Mouse (Mus musculus) liver, adult 2 months (tissue): ENCODE data around the gene Zfp445. TPM values are rescaled to one million over a fixed set of nuclear protein-coding genes. Genes with fewer than 3 reads are reported as not detected.
A peak's percentile ranks its signal among the peaks of the same experiment; 100 is the strongest.
"Not testable (repeated sequence)": the region's sequence is repeated elsewhere in the genome, so short reads cannot be mapped to it uniquely, and the experiment has no call there.

Source experiments
- DNase-seq: peaks from one replicate; pipeline ENCODE4 v3.0.0-alpha.2; 2011; ENCODE audit warnings: low read depth, low spot score; ENCODE audit errors: extremely low read depth
- H3K27ac ChIP-seq: fragments of 200-500 bp; replicated peaks from 2 replicates; pipeline ENCODE4 v1.5.1; 2012; ENCODE audit warnings: low read depth, mild to moderate bottlenecking, control low read depth, inconsistent platforms, low read length; ENCODE audit not compliant: insufficient read depth
- H3K27me3 ChIP-seq: fragments of 200-500 bp; 2 replicates; pipeline ENCODE4 v1.6.1; 2012; ENCODE audit warnings: mild to moderate bottlenecking, moderate library complexity, low read length, inconsistent platforms; ENCODE audit not compliant: control insufficient read depth, insufficient read depth
- H3K36me3 ChIP-seq: fragments of 200-500 bp; 2 replicates; pipeline ENCODE4 v1.6.1; 2012; ENCODE audit warnings: low read length, inconsistent platforms; ENCODE audit not compliant: control insufficient read depth, insufficient read depth
- H3K4me1 ChIP-seq: fragments of 200-500 bp; 2 replicates; pipeline ENCODE4 v1.6.1; 2011; ENCODE audit warnings: low read length; ENCODE audit not compliant: control insufficient read depth, insufficient read depth
- H3K4me3 ChIP-seq: fragments of 200-500 bp; 2 replicates; pipeline ENCODE4 v1.5.1; 2011; ENCODE audit warnings: low read depth, mild to moderate bottlenecking, control low read depth, low read length, moderate library complexity; ENCODE audit not compliant: insufficient read depth
- H3K79me2 ChIP-seq: fragments of 200-500 bp; 2 replicates; pipeline ENCODE4 v1.6.1; 2012; ENCODE audit warnings: inconsistent platforms, mild to moderate bottlenecking, low read length, moderate library complexity; ENCODE audit not compliant: control insufficient read depth, insufficient read depth
- H3K9ac ChIP-seq: fragments of 200-500 bp; 2 replicates; pipeline ENCODE4 v1.6.1; 2012; ENCODE audit warnings: low read depth, mild to moderate bottlenecking, control low read depth, inconsistent platforms, low read length
- CTCF ChIP-seq: fragments of 200-500 bp; IDR thresholded peaks from 2 replicates; pipeline ENCODE4 v1.5.1; 2011; ENCODE audit warnings: low read depth, low read length, control low read depth
- POLR2A ChIP-seq: fragments of 200-500 bp; IDR thresholded peaks from 2 replicates; pipeline ENCODE4 v1.6.1; 2011; ENCODE audit warnings: low read length, control low read depth; ENCODE audit not compliant: insufficient read depth; ENCODE audit errors: extremely low read depth
- WGBS: fragments of 180-500 bp; shearing (Covaris S2); methylation state at CpG from one replicate; pipeline ENCODE4 v1.1.7; 2018; 5-methylcytosine and 5-hydroxymethylcytosine counted together
- polyA plus RNA-seq: library from polyadenylated mRNA; depleted of rRNA; stranded (reverse); fragments of >200 nt; gene quantifications from 2 replicates; pipeline ENCODE4 v1.2.3, GENCODE M21; 2012
- total RNA-seq: library from RNA; depleted of rRNA; stranded (reverse); fragments of >200 nt; gene quantifications from 2 replicates; pipeline ENCODE4 v1.2.3, GENCODE M21; 2014

The Zfp445 gene
- total and polyA plus RNA-seq, 2 experiments, result 27.8 to 52.2 TPM

DNA sequence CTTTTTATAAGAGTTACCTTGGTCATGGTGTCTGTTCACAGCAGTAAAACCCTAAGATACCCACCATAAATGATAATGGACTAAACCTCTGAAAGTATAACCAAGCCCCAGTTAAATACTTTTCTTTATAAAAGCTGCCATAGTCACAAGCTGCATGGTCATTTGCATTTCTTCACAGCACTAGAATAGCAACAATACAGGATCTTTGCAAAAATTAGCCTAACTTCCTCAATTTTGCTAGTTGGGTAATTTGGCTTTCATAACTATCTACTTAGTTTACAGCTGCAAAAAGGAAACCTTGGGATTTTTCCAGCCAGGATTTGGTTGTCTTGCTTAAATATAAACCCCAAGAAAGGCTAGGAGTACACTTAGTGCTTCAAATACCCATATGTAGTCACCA lies 5.1 kb downstream of the Zfp445 start:
- peaks cover 4% of the 10 kb centered on the region for H3K4me1 ChIP-seq
- DNase-seq, result no peak
- H3K79me2 ChIP-seq, result peaks cover 24% of the 10 kb centered on the region; the same call in 1 of the 2 replicates
- TF ChIP-seq CTCF, result no peak
- no peak for TF ChIP-seq POLR2A
- peaks cover 68% of the 10 kb centered on the region for H3K36me3 ChIP-seq
- H3K9ac ChIP-seq, result no peak overlapping the region
- no peak overlapping the region for H3K27ac ChIP-seq
- no peaks in the 10 kb centered on the region for H3K27me3 ChIP-seq
- H3K4me3 ChIP-seq, result no peak overlapping the region

DNA sequence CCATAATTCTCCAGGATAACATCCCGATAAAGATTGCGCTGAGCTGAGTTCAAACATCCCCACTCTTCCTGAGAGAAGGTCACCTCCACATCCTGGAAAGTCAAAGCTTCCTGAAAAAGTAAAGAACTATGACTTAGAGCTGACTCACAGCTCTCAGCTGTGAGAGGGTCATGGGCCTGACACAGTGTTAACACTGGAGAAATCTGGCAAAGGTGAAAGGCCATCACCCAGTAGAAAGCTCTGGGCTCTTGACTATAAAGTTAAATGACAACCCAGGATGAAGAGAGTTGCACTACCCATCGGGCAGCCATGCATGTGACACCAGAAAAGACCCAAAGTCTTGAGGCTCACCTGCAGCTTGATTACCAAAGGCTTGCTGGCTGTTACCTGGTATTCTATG lies 9.1 kb downstream of the Zfp445 start:
- TF ChIP-seq CTCF (no peak), POLR2A (no peak)
- Histone ChIP-seq H3K27me3 (no peaks in the 10 kb centered on the region), H3K4me3 (no peak overlapping the region), H3K36me3 (peaks cover 94% of the 10 kb centered on the region), H3K79me2 (peaks cover 3% of the 10 kb centered on the region; the same call in 1 of the 2 replicates), H3K4me1 (peaks cover 4% of the 10 kb centered on the region), H3K27ac (peak overlapping the region; percentile 73), H3K9ac (no peak overlapping the region)
- 88% methylated on average over 3 of the region's 3 CpGs for WGBS
- peak; percentile 82 for DNase-seq

DNA sequence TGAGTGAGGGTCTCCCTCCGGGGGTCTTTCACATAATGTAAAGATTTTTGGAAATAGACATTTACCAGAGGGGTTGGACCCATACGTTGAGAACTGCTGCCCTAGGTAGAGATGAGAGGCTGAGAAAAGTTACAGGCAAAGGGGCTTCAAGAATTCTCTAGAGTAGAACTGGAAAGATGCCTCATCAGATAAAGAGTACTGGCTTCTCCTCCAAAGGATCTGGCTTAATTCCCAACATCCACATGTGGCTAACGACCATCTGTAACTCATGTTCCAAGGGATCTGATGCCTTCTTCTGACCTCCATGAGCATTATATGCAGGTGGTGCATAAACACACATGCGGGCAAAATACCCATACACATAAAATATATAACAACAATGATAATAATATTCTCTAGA lies 10.2 kb downstream of the Zfp445 start:
- Histone ChIP-seq H3K4me3 (no peak overlapping the region), H3K9ac (no peak overlapping the region), H3K27me3 (no peaks in the 10 kb centered on the region), H3K79me2 (no peaks in the 10 kb centered on the region), H3K27ac (peak overlapping the region; percentile 41; the same call in 1 of the 2 replicates), H3K36me3 (peaks cover 92% of the 10 kb centered on the region), H3K4me1 (peaks cover 4% of the 10 kb centered on the region)
- peak; percentile 73 for DNase-seq
- 86% methylated on average over 4 of the region's 4 CpGs for WGBS
- no peak for TF ChIP-seq CTCF
- no peak for TF ChIP-seq POLR2A

DNA sequence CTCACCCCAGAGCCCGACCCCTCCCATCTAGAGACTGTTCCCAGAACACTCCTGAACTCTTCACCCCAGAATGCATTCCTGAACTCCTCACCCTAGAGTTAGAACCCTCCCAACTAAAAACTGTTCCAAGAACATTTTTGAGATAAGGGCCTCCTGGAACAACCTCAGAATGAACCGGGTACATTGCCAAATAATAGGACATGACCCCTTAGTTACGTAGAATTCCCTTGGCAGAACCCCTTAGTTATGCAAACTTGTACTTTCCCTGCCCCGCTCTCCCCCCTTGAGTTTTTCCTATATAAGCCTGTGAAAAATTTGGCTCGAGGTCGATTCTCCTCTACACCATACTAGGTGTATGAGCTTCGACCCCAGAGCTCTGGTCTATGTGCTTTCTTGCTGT lies 10.7 kb downstream of the Zfp445 start:
- H3K4me1 ChIP-seq, H3K9ac ChIP-seq, H3K27me3 ChIP-seq, H3K79me2 ChIP-seq, DNase-seq, H3K4me3 ChIP-seq: not testable (repeated sequence)
- WGBS, result 26% methylated on average over 2 of the region's 7 CpGs
- peaks cover 92% of the 10 kb centered on the region for H3K36me3 ChIP-seq
- H3K27ac ChIP-seq, result peak overlapping the region; percentile 41; the same call in 1 of the 2 replicates

DNA sequence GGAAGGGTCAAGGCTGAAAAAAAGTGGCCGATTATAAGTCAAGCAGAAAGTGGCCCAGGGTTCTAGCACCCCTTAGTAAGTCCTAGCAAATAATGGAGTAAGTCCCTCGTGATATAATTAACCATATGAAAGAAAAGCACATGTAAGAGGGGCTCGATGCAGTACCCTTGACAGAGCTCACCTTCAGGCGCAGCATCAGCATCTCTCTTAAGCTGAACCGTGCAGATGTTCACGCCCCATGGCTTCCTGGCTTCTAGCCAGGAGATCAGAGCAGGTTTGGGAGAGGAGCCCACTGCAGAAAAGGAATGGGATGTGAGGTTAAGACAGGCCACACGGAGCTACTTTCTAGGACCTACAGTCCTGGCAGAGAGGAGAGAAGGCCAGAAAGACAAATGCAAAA lies 11.3 kb downstream of the Zfp445 start:
- no peaks in the 10 kb centered on the region for H3K27me3 ChIP-seq
- no peak for DNase-seq
- H3K36me3 ChIP-seq, result peaks cover 91% of the 10 kb centered on the region
- 93% methylated on average over 7 of the region's 7 CpGs for WGBS
- H3K9ac ChIP-seq, result no peak overlapping the region
- peak overlapping the region; percentile 58 for H3K27ac ChIP-seq
- H3K4me1 ChIP-seq, result peaks cover 4% of the 10 kb centered on the region
- TF ChIP-seq CTCF (no peak), POLR2A (no peak)
- H3K79me2 ChIP-seq, result no peaks in the 10 kb centered on the region
- H3K4me3 ChIP-seq, result no peak overlapping the region

DNA sequence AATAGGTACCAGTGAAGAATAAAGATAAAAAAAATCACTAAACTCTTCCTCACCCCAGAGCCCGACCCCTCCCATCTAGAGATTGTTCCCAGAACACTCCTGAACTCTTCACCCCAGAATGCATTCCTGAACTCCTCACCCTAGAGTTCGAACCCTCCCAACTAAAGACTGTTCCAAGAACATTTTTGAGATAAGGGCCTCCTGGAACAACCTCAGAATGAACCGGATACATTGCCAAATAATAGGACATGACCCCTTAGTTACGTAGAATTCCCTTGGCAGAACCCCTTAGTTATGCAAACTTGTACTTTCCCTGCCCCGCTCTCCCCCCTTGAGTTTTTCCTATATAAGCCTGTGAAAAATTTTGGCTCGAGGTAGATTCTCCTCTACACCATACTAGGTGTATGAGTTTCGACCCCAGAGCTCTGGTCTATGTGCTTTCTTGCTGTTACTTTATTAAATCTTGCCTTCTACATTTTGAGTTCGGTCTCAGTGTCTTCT lies 17.9 kb downstream of the Zfp445 start:
- not testable (repeated sequence) for H3K27me3 ChIP-seq, H3K79me2 ChIP-seq, DNase-seq, H3K9ac ChIP-seq, H3K4me3 ChIP-seq
- WGBS, result 29% methylated on average over 6 of the region's 8 CpGs
- Histone ChIP-seq H3K4me1 (peaks cover 10% of the 10 kb centered on the region; the same call in 1 of the 2 replicates), H3K27ac (peak overlapping the region; percentile 39; the same call in 1 of the 2 replicates), H3K36me3 (peaks cover 32% of the 10 kb centered on the region)
